Mouse (Mus musculus) ovary, postnatal 36 days (tissue): ENCODE measurements at regions not wholly inside any gene's neighbourhood (a gene's known extent, or its start where the extent isn't known, plus 50 kb on each side); places are given as distances from the start of the nearest gene placed in this dataset.
A peak's percentile ranks its signal among the peaks of the same experiment; 100 is the strongest.
"Not testable (repeated sequence)": the region's sequence is repeated elsewhere in the genome, so short reads cannot be mapped to it uniquely, and the experiment has no call there.

Experiments used
- DNase-seq: peaks from one replicate; pipeline ENCODE4 v3.0.0; 2022; ENCODE audit warnings: low spot score, mixed read lengths

DNA sequence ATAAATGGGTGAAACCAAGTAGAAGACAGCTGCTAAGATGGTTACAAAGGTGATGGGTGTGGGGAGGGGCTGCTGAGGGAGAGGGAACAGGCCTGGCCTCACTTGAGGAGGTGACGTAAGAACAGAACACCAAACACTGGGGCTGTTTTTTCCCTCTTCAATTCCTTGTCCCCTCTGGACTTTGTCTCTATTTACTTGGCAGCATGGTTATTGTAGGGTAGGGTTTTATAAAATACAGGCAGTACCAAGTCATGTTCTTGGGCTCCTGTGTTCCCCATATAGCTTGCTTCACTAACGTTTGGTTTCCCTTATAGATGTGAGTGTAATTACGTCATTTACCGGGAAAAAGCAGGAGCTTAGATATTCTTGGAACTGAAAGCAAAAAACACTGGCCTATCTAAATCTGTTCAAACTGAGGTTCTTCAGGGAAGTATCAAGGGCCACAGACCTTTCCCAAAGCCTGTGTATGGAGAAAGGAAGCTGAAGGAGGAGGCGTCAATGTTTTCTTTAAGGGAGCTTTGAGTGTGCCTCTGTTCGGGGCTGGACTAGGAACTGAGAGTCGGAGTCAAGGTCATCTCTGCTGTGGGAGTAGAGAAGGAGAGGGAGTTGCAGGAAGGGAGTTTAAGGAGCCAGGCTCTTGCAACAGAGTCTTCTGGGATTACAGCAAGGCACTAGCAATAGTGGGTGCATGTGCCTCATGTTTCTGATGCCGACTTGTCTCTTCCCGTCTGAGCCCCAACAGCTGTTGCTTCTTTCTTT is 85.1 kb upstream of the Atp1b1 start:
- DNase-seq, result peak; percentile 11

DNA sequence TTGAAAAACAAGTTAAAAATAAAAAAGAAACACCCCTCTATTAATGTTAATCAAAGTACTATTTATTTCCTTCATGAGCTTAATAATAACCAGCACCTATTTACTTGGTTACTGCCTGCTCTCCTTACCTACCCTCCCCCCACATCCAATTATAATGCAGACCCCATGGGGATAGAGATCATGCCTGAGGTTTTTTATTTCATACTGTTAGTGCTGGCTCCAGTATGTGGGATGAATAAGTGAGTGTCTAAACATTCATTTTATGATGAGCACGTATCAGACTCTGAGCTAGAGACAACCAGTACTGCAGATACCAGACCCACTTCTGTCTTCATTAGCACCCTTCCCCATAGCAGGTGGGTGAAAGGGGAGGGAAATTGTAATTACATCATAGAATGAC is 83.6 kb upstream of the Atp1b1 start:
- no peak for DNase-seq

DNA sequence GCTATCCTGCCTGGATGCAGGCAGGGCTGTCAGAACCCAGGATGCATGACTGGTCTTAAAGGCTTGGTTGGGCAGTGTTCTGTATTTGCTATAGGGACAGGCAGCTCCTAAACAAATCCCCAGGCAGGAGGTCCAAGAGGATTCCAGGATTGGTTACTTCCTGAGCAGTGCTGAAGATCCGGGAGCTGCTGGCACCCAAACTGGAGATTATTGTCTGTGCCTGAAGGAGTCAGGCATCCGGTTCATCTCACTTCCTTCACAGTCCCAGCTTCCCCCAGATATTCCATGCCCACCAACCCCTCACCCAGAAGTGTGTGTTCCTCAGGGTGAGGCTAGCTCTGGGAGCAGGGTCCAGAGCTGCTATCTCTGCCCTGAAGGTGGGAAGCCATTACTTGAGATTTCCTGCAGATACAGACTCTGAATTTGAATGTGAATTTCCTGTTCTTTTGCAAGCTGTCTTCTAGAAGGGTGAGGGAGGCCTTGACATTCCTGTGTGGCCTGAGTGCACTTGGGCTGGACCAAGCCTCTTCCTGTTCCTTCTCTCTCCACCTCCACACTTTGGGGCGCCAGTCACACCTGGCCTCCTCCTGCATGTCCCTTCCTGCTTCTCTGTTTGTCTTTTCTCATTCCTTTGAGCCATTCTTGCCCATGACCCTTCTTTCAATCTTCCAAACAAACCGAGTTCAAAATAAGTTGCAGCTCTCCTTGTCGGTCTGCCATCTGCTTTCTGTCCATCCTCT is 80.3 kb upstream of the Atp1b1 start:
- no peak for DNase-seq

DNA sequence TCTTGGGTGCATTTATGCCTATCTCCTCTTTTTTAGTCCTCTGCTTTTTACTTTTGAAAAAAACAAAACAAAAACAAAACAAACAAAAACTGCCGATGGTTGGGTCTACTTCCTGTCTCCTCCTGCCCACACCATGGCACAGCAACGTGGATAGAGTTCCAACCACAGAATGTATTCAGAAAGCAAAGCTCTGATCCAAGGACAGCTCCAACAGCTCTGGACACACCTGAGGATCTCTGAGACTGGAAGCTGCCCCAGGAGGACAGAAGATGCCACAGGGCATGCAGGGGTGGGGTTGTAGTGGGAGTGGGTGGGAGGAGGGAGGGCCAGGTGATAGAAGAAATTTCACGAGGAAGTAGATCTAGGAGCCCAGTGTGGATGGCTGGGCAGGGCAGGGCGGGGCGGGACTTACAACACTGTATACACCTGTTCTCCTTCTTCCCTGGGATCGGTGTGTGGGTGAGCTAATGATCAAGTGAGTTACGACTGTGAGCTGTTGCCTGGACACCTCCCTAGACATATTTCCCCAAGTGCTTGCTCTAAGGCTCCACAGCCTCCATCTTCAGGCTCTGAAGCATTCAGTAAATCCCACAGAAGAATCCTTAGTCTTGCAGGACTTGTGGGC is 79.3 kb upstream of the Atp1b1 start:
- DNase-seq, result no peak

DNA sequence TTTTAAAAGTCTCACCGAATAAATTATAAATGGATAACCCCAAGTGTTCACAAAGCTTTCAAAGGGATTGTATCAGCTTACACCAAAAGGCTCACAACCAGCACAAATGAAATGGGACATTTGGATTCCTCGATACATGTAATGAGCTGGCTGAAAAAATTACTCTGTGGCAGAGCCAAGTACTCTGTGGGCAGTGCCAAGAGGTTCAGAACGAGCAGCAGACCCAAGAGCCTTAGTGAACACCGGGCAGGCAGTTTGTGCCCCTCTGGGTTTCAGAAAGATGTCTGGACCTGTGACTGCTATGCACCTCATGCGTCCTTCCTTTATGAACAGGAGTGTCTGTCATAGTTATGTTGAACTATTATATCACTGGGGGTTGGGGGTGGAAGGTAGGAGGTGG is 74.0 kb upstream of the Atp1b1 start:
- DNase-seq, result no peak

DNA sequence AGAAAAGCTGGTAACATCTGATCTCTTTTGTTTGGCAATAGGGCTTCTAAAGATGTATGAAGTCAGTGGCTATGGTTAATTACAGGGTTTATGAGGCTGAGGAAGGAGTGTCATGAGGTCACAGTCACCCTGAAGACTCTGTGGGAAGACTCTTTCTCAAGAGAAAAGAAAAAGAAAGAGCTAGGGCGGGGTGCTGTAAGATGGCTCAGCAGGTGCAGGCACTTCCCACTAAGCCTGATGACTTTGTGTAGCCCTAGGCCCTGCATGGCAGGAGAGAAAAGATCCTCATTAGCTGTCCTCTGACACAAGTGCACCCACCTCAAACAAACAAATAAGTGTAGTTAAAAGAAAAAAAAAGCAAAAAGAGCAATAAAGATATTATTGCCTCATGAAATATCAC is 73.6 kb upstream of the Atp1b1 start:
- no peak for DNase-seq

DNA sequence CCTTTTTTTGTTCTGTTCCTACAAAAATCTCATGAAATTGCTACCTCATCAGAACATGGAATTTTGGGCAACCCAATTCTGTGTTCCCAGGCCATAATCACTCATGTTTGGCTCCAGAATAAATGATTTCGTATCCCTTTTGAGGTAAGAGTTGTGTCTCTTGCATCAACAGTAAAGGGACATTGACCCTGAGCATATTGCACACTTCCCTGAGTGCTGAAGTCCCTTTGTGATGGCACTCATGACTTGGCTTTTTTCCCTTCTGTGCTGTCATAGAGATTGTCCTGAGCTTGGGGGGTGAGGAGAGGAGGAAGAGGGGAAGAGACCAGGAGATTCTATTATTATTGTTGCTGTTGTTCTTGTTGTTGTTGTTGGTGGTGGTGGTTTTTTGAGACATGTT is 68.6 kb upstream of the Atp1b1 start:
- no peak for DNase-seq

DNA sequence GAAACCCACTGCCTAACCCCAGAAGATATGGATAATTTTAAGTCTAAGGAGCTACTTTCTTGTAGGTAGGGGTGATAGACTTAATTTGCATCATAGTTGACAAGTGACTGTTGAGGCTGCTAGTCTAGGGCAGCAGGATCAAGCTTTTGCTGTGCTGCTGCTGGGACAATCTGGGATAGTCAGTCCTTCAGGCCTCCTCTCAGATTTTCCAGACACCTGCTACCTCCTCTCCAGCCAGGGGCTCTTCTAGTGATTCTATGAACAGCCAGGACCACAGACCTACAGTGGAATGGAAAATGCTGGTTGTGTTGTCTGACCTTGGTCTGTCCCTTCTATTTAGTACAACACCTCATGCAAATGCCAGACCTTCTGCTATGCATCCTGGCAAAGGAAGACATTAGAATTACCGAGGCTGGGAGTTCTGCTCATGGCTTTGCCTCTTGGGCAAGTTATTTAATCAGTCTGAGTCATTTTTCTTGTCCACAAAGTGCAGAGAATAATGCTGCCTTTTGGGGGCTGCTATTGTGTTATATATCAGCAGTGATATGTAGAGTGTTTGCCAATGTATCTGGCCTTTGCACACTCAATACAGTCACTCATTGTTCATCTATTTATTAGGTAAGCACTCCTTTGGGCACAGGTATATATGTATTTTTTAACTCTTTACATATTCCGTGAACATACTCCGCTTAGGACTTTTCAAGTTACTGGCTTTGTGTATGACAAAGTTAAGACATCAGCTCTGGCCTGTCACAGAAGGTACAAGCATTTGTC is 64.4 kb upstream of the Atp1b1 start:
- no peak for DNase-seq

DNA sequence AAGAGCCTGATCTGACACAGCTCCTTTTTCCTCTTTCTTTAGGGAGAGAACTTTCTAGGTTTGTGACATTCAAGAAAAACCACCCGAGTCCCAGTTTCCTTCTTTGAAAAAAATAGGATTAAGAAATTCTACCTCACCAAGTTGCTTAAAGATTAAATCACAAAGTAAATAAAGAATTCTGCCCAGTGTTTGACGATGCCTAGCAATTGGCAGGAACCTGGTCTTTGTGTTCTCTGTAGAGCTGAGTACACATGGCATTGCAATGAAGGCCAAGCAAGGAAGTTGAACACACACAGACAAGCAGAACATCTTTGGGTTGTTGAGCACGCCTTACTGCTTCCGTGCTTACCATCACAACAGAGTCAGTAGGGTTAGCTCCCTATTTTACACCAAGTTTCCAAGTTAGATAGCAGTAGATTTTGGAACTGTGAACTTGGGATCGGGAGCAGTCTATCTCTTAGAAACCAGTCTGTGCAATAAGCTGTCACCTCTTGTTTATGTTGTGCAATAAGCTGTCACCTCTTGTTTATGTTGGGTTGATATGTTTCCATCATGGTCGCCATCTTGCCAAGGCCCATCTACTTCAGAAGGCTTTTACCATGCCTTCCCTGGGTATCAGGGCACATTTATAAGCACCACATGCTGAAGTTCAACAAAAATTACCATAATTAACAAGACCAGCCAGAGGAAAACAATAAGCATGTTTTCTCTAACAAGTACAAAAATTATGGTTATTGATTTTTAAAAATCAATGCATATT is 63.4 kb upstream of the Atp1b1 start:
- DNase-seq, result no peak

DNA sequence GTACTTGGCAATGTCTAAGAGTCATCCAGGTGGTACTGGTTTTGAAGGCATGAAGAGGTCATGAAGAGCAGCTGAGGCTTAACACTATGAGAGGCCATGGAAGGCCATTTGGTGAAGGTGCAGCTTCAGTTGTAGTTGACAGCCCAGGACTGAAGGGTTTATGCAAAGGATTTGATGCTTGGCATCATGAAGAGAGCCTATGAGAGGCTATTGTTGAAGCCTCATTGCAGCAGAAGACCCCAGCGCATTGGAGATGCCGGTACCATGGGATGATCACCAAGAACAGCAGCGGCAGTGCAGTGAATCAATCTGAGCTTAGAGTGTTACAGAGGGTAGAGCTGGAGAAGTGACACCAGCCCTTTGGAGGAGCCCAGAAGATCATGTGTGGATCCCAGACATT is 60.7 kb upstream of the Atp1b1 start:
- no peak for DNase-seq

DNA sequence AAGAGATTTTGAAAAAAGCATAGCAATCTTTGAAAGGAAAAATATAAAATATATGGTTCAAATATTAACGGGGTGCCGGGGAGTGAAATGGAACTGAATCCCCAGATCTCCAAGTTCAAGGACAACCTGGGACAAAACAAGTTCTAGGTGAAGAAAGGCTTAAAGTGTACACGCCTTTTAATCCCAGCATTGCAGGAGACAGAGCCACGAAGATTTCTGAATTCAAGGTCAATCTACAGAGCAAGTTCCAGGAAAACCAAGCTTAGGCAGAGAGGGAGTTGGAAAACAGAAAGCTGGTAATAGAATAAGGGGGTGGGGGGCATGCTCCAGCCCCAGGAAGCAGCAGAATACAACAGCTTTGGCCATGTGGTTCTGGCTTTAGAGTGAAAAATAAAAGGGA is 60.2 kb upstream of the Atp1b1 start:
- no peak for DNase-seq

DNA sequence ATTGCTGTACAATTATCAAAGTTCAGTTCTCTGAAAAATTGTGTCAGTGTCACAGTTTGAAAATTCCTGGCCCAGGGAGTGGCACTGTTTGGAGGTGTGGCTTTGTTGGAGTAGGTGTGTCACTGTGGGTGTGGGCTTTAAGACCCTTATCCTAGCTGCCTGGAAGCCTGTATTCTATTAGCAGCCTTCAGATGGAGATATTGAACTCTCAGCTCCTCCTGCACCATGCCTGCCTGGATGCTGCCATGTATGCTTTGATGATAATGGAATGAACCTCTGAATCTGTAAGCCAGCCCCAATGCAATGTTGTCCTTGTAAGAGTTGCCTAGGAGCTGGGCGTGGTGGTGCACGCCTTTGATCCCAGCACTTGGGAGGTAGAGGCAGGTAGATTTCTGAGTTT is 59.2 kb upstream of the Atp1b1 start:
- DNase-seq, result not testable (repeated sequence)

DNA sequence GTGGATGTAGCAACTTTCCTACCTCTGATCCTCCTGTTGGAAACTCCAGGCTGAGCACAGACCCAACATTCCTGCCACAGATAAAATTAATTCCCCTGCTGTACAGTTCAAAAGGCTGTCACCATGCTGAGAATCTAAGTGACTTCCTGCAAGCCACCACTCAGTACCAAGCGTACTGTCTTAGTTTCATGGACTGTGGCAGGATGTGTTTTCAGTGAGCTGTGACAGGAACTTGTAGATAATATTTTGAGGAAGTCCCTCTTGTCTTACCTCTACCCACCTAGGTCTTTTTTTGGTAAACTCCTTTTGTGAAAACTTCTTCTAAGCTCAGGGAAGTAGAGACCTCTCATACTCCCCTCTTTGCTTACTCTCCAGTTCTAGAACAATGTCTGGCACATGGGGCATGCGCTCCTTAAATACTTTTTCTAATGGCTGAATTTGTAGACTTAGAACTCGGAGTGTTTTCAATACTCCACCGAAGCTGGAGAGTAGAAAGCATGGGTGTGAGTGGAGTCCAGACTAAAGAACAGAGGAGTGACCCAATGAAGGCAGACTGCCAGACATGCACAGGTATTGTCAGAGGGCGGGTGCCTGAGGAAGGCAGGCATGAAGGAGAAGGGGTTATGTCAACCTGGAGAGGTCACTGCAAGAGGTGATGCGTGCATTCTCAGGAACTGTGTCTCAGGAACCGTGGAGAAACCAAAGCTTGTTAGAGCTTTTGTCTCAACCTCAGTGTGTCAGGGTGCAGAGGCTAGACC is 53.7 kb upstream of the Atp1b1 start:
- DNase-seq, result no peak

DNA sequence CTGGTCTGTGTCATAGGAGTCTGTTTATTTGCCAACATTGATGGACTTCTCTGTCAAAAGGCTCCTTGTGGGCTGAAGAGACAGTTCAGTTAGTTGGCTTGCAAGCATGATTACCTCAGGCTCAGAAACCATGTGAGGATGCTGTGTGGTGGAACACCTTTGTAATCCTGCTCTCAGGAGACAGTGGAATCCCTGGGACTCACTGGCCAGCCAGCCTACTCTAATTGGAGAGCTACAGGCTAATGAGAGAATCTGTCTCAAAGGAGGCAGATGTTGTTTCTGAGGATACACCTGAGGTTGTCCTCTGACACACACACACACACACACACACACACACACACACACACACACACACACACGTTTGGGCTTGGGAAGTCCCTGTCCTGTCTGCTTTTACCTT is 51.1 kb upstream of the Atp1b1 start:
- DNase-seq, result no peak

DNA sequence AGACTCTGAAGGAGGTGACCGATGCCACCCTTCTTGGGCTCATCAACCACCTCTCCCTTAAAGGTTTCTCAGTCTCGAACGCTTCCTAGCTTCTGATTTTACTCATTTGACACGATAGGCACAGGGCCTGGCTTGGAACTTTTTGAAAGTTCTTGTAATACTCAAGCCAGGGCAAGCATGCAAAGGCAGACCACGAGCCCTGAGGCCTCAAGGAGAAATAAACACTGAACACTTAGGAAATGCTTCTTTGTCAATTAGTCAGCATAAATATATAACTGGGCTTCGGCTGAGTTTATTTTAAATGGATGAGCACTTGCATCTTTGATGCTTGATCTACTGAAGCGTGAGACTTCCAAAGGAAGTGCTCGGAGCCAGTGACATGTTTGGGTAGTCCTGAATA is 50.4 kb upstream of the Atp1b1 start:
- DNase-seq, result no peak

DNA sequence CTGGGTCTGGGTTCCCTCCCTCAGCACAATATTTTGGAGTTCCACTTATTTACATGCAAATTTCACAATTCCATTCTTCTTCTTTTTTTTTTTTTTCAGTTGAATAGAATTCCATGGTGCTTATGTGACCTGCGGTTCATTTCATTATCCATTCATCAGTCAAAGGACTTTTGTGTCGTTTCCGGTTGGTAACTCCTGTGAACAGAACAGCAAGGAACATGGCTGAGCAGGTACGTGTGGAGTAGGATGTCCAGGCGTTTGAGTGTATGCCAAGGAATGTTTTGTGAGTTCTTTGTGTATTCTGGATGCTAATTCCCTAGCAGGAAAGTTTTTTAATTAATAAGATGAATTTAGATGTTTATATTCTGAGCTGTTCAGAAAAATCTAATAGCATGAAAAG is 50.0 kb upstream of the Atp1b1 start:
- no peak for DNase-seq
